Mouse (Mus musculus): Measurements from ENCODE around the gene Fbxw19. TPM values are rescaled to one million over a fixed set of nuclear protein-coding genes. Genes with fewer than 3 reads are reported as not detected.
"Not testable (repeated sequence)": the region's sequence is repeated elsewhere in the genome, so short reads cannot be mapped to it uniquely, and the experiment has no call there.

Fbxw19 gene
- not detected in 2 replicates for polyA plus RNA-seq (2015; fragmentation: Nextera tagmentation; extraction: Ambion mirVana)

- 78% methylated on average over 1 of the region's 1 CpGs for WGBS
- not testable (repeated sequence) for ATAC-seq; H3K9me3 ChIP-seq (replicated peaks); H3K4me3 ChIP-seq; H3K9ac ChIP-seq; H3K4me2 ChIP-seq; H3K36me3 ChIP-seq (ENCODE audit: poor library complexity, severe bottlenecking); H3K4me1 ChIP-seq; H3K27ac ChIP-seq; H3K27me3 ChIP-seq
These were observed at the start of gene Fbxw19 for GRCm38 (mm10) chr9:109495775-109496174. TSS of gene Fbxw19 (minus strand) at chr9:109495875.

GRCm38 (mm10) chr9:109523385-109524064 is 27.9 kb upstream of the Fbxw19 start:
- H3K9ac ChIP-seq: no peak overlapping the region
- no peaks in the 10 kb centered on the region for H3K9me3 ChIP-seq (replicated peaks)
- no peaks in the 10 kb centered on the region for H3K4me1 ChIP-seq
- WGBS: 79% methylated on average over 5 of the region's 5 CpGs
- H3K4me2 ChIP-seq: no peak overlapping the region
- no peak overlapping the region for H3K4me3 ChIP-seq
- H3K27me3 ChIP-seq: no peaks in the 10 kb centered on the region
- H3K36me3 ChIP-seq (ENCODE audit: poor library complexity, severe bottlenecking): no peaks in the 10 kb centered on the region
- no peak overlapping the region for H3K27ac ChIP-seq
- ATAC-seq: no peak

- no peak for ATAC-seq
- Histone ChIP-seq H3K27ac (no peak within 1 kb of the TSS), H3K9ac (no peak within 1 kb of the TSS), H3K4me2 (no peak within 1 kb of the TSS), H3K4me1 (no peaks in the 10 kb centered on the region), H3K4me3 (no peak within 1 kb of the TSS), H3K9me3 (replicated peaks) (no peaks in the 10 kb centered on the region), H3K36me3 (ENCODE audit: poor library complexity, severe bottlenecking) (no peaks in the 10 kb centered on the region), H3K27me3 (no peaks in the 10 kb centered on the region)
These were observed 46.6 kb downstream of the Fbxw19 start, which contains the start of gene Fbxw16 for GRCm38 (mm10) chr9:109449040-109449439. TSS of gene Fbxw16 (minus strand) at chr9:109449140.

- H3K9ac ChIP-seq: no peak overlapping the region
- H3K9me3 ChIP-seq (replicated peaks): no peaks in the 10 kb centered on the region
- no peaks in the 10 kb centered on the region for H3K36me3 ChIP-seq (ENCODE audit: poor library complexity, severe bottlenecking)
- WGBS: 82% methylated on average over 1 of the region's 1 CpGs
- H3K4me1 ChIP-seq: no peaks in the 10 kb centered on the region
- no peak for ATAC-seq
- H3K4me3 ChIP-seq: no peak overlapping the region
- no peak overlapping the region for H3K27ac ChIP-seq
- no peaks in the 10 kb centered on the region for H3K27me3 ChIP-seq
- no peak overlapping the region for H3K4me2 ChIP-seq
These were observed 62.7 kb downstream of the Fbxw19 start for GRCm38 (mm10) chr9:109432956-109433355.

Other genes with a start within 250 kb of the Fbxw19 start
- not detected in 2 replicates for gene Fbxw14, start 208.2 kb downstream of the Fbxw19 start, polyA plus RNA-seq (2015; fragmentation: Nextera tagmentation; extraction: Ambion mirVana)
- not detected in 2 replicates for gene Fbxw28, start 156.2 kb downstream of the Fbxw19 start, polyA plus RNA-seq (2015; fragmentation: Nextera tagmentation; extraction: Ambion mirVana)
- not detected in 2 replicates for gene Fbxw22, start 91.6 kb downstream of the Fbxw19 start, polyA plus RNA-seq (2015; fragmentation: Nextera tagmentation; extraction: Ambion mirVana)
- gene Fbxw16, start 46.7 kb downstream of the Fbxw19 start, polyA plus RNA-seq (2015; fragmentation: Nextera tagmentation; extraction: Ambion mirVana): not detected in 2 replicates
- not detected in 2 replicates for gene Fbxw15, start 72.4 kb upstream of the Fbxw19 start, polyA plus RNA-seq (2015; fragmentation: Nextera tagmentation; extraction: Ambion mirVana)
- gene Fbxw24, start 130.2 kb upstream of the Fbxw19 start, polyA plus RNA-seq (2015; fragmentation: Nextera tagmentation; extraction: Ambion mirVana): not detected in 2 replicates
- not detected in 2 replicates for gene Fbxw25, start 168.8 kb upstream of the Fbxw19 start, polyA plus RNA-seq (2015; fragmentation: Nextera tagmentation; extraction: Ambion mirVana)
- not detected in 2 replicates for gene Fbxw18, start 206.8 kb upstream of the Fbxw19 start, polyA plus RNA-seq (2015; fragmentation: Nextera tagmentation; extraction: Ambion mirVana)